Mouse (Mus musculus): ENCODE results near the gene Dcaf15.

- TF ChIP-seq POLR2A (IDR thresholded peaks at IDR 0.05; ENCODE audit: borderline replicate concordance, low read depth, low read length), result no peak
- no peak for TF ChIP-seq CTCF (IDR thresholded peaks at IDR 0.05; ENCODE audit: low read depth, low read length)
Measured at GRCm38 (mm10) chr8:84148531-84148850, 43.9 kb upstream of the Dcaf15 start.

Measured in bone marrow macrophage, adult 2 months (primary cell).